Comparison of ENCODE assay signal across 31 mouse cellular contexts in the genomic region with DNA sequence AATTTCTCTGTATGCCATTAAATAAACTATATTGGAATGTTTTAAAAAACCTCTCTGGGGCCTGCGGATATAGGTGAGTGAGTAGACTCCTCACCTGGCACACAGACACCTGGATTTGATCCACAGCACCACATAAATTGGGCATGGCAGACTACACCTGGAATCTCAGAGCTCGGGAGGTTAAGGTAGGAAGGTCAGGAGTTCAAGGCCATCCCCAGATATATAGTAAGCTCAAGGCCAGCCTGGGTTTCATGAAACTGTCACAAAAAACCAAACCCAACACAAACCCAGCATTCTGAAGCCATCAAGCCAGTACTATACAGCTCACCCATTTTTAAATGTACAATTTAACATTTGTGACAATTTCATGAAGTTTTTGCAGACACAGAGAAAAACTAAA.
"Had no signal": no experiment of that assay in that cellular context is flagged by ENCODE, and none has a peak within 500 bp of the region (broad histone marks: within the 10 kb centered on the region; RNA-seq: fewer than 3 reads in every experiment).

No protein-coding gene starts in this region.

- H3K27ac ChIP-seq: left cerebral cortex, adult 2 months; limb, embryonic 10.5 days; limb, embryonic 12.5 days; limb, embryonic 13.5 days; limb, embryonic 15.5 days; liver, embryonic 12.5 days; liver, embryonic 13.5 days; liver, embryonic 14.5 days; liver, embryonic 15.5 days; lung, embryonic 15.5 days; macrophage; midbrain, embryonic 10.5 days; midbrain, embryonic 12.5 days; midbrain, embryonic 13.5 days; midbrain, embryonic 15.5 days; neural tube, embryonic 12.5 days had no signal

- H3K4me3 ChIP-seq: left cerebral cortex, adult 2 months; limb, embryonic 10.5 days; limb, embryonic 12.5 days; limb, embryonic 13.5 days; limb, embryonic 15.5 days; liver, embryonic 12.5 days; liver, embryonic 13.5 days; liver, embryonic 15.5 days; lung, embryonic 15.5 days; megakaryocyte, embryonic 14.5 days; midbrain, embryonic 10.5 days; midbrain, embryonic 12.5 days; midbrain, embryonic 13.5 days; midbrain, embryonic 15.5 days; myocyte; neural tube, embryonic 12.5 days had no signal

- ATAC-seq: liver, embryonic 12.5 days; liver, postnatal 0 days; lung, postnatal 0 days; midbrain, embryonic 13.5 days; midbrain, embryonic 15.5 days; midbrain, embryonic 16.5 days had no signal

- H3K9me3 ChIP-seq: limb, embryonic 10.5 days; limb, embryonic 12.5 days; limb, embryonic 13.5 days; limb, embryonic 15.5 days; liver, embryonic 12.5 days; liver, embryonic 13.5 days; liver, embryonic 15.5 days; lung, embryonic 15.5 days; megakaryocyte, embryonic 14.5 days; midbrain, embryonic 10.5 days; midbrain, embryonic 12.5 days; midbrain, embryonic 13.5 days; midbrain, embryonic 15.5 days; neural tube, embryonic 12.5 days had no signal

- DNase-seq: left cerebral cortex, postnatal 4 days; liver; liver, embryonic 13.5 days; liver, postnatal 0 days; lung, adult 18-20 months; lung, adult 2 months; lung, embryonic 14.5 days; lung, postnatal 10 days; lung, postnatal 14 days; lung, postnatal 36 days; lung, postnatal 4 days had no signal

- H3K4me2 ChIP-seq: limb, embryonic 12.5 days; limb, embryonic 13.5 days; limb, embryonic 15.5 days; liver, embryonic 11.5 days; liver, embryonic 12.5 days; liver, embryonic 13.5 days; liver, embryonic 15.5 days; lung, embryonic 14.5 days; lung, embryonic 15.5 days; midbrain, embryonic 12.5 days; midbrain, embryonic 13.5 days; midbrain, embryonic 15.5 days; neural tube, embryonic 12.5 days had no signal

- H3K9ac ChIP-seq: limb, embryonic 12.5 days; limb, embryonic 13.5 days; limb, embryonic 15.5 days; liver, embryonic 12.5 days; liver, embryonic 13.5 days; liver, embryonic 14.5 days; liver, embryonic 15.5 days; liver, postnatal 0 days; lung, embryonic 14.5 days; lung, embryonic 15.5 days; midbrain, embryonic 12.5 days; midbrain, embryonic 13.5 days; midbrain, embryonic 15.5 days; neural tube, embryonic 12.5 days had no signal

- H3K4me1 ChIP-seq: limb, embryonic 12.5 days; limb, embryonic 13.5 days; limb, embryonic 15.5 days; liver, embryonic 12.5 days; liver, embryonic 13.5 days; liver, embryonic 15.5 days; lung, embryonic 15.5 days; megakaryocyte, embryonic 14.5 days had no signal

- H3K27me3 ChIP-seq: limb, embryonic 12.5 days; limb, embryonic 13.5 days; limb, embryonic 15.5 days; liver, embryonic 12.5 days; liver, embryonic 13.5 days; liver, embryonic 15.5 days; lung, embryonic 15.5 days; midbrain, embryonic 13.5 days; midbrain, embryonic 15.5 days; neural tube, embryonic 12.5 days had no signal

- H3K36me3 ChIP-seq: limb, embryonic 10.5 days; limb, embryonic 12.5 days; limb, embryonic 13.5 days; limb, embryonic 15.5 days; liver, embryonic 12.5 days; liver, embryonic 13.5 days; liver, embryonic 15.5 days; lung, embryonic 15.5 days; midbrain, embryonic 10.5 days; midbrain, embryonic 12.5 days; midbrain, embryonic 13.5 days; midbrain, embryonic 15.5 days; neural tube, embryonic 12.5 days had no signal
